Mouse (Mus musculus) olfactory bulb, adult 2 months (tissue): Measurements from ENCODE around the gene Rpl27.

Source experiments
- CTCF ChIP-seq: fragments of 200-500 bp; IDR thresholded peaks from 2 replicates; pipeline ENCODE4 v1.5.1; 2012; ENCODE audit warnings: low read depth, mild to moderate bottlenecking, low read length, moderate library complexity; ENCODE audit not compliant: insufficient read depth
- POLR2A ChIP-seq: fragments of 200-500 bp; IDR thresholded peaks from 2 replicates; pipeline ENCODE4 v1.6.1; 2012; ENCODE audit warnings: mild to moderate bottlenecking, low read depth, low read length, moderate library complexity; ENCODE audit not compliant: insufficient read depth

GRCm38 (mm10) chr11:101451536-101451935 lies 9.4 kb downstream of the Rpl27 start:
- TF ChIP-seq CTCF: no peak
- no peak for TF ChIP-seq POLR2A
